Mouse (Mus musculus) CD4-positive, CD25-positive, alpha-beta regulatory T cell, adult 9 weeks (primary cell): ENCODE data around the gene Spsb1. TPM values are rescaled to one million over a fixed set of nuclear protein-coding genes. Genes with fewer than 3 reads are reported as not detected.

Experiments
- polyA plus RNA-seq: library from polyadenylated mRNA; unstranded; fragments of 100-300 nt; shearing (Covaris generic); gene quantifications from one replicate; pipeline ENCODE4 v1.2.1, GENCODE M21; 2017

Gene Spsb1
- 6.2 TPM for polyA plus RNA-seq

DNA sequence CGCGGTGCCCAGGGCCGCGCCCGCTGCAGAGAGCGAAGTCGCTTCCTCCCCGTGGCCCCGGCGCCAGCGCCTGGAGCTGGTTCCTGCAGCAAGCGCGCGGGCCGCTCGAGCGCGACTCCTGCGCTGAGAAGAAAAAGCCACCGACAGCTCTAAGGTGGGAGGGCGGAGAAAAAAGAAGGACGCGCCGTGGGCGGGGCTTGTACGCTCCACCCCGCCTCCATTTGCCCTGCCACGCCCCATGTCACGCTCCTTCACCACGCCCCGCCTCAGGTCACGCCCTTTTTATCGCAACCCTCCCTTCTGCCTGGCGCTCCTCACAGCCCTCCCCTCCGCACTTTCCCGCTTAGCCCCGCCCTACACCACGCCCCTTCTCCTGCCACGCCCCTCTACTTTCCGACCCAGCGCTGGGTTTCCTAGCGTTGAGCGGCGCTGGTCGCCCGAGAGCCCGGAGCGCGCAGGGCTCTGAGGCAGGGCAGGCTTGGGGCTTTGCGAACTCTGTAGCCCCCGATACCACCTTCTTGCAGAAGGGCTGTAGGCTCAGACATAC is at the start of gene Spsb1:
Spsb1 (minus strand) TSS at position 151 of the 547 bp plus-strand sequence.

Other genes with a start within 250 kb of the Spsb1 start
- gene Tmem201, start 217.0 kb downstream of the Spsb1 start, polyA plus RNA-seq, result 6.5 TPM
- 3.9 TPM for gene Slc25a33, start 180.8 kb downstream of the Spsb1 start, polyA plus RNA-seq
- 3.1 TPM for gene H6pd, start 54.0 kb upstream of the Spsb1 start, polyA plus RNA-seq
- gene Gpr157, start 132.3 kb upstream of the Spsb1 start, polyA plus RNA-seq, result 0.25 TPM
- gene Slc2a5, start 164.2 kb upstream of the Spsb1 start, polyA plus RNA-seq, result not detected
- gene Slc2a7, start 193.9 kb upstream of the Spsb1 start, polyA plus RNA-seq, result not detected
- not detected for gene Car6, start 246.3 kb upstream of the Spsb1 start, polyA plus RNA-seq